Mouse (Mus musculus): ENCODE data around the gene 2810459M11Rik. TPM values are rescaled to one million over a fixed set of nuclear protein-coding genes. Genes with fewer than 3 reads are reported as not detected.

The 2810459M11Rik gene
- polyA plus RNA-seq, 1 experiment from 2014 or later = 0.48 TPM

DNA sequence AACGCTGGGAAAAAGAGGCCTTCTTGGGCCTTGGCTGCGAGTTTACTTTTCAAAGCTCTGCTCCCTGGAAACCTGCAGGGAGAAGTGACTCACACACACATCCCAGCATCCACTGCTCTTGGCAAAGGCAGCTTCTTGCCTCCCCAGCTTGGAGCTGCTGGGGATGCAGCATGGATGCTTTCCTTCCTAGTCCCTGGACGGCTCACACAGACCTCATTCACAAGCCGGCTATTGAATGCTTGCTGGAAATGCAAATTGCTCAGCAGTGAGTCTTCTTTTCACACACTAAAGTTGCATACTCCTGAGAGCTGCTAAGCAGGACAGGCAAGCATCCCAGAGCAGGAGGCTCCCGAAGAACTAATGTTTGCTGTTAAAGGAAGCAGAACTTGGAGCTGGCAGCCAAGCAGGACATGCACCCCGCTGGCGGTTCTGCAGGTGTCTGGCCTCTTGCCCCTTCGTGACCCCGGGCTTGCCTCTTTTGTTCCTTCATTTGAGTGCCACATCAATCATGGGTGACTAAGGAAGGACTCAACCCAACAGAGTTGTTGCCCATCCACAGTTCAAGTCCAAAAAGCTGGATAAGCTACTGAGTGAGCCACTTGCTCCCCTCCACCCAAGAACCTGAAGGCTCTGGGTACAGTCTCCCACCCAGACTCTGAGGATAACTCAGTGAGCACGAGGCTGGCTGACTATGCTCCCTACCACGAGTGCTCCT lies 13.2 kb upstream of the 2810459M11Rik start:
- 9% methylated on average over 11 of the region's 11 CpGs for WGBS
- ATAC-seq (ENCODE audit: low FRiP score, low read depth) = no peak
- no peak overlapping the region for H3K9ac ChIP-seq (replicated peaks)
- H3K4me1 ChIP-seq = peaks cover 8% of the 10 kb centered on the region; the same call in 1 of the 2 replicates
- H3K36me3 ChIP-seq = no peaks in the 10 kb centered on the region
- H3K27me3 ChIP-seq = no peaks in the 10 kb centered on the region
- no peak overlapping the region for H3K4me3 ChIP-seq
- no peaks in the 10 kb centered on the region for H3K9me3 ChIP-seq
- 0 out of 2 replicates have a peak overlapping the region, but pooled peaks have one; percentile 46 for H3K27ac ChIP-seq (replicated peaks)
- H3K4me2 ChIP-seq (replicated peaks) = no peak overlapping the region

DNA sequence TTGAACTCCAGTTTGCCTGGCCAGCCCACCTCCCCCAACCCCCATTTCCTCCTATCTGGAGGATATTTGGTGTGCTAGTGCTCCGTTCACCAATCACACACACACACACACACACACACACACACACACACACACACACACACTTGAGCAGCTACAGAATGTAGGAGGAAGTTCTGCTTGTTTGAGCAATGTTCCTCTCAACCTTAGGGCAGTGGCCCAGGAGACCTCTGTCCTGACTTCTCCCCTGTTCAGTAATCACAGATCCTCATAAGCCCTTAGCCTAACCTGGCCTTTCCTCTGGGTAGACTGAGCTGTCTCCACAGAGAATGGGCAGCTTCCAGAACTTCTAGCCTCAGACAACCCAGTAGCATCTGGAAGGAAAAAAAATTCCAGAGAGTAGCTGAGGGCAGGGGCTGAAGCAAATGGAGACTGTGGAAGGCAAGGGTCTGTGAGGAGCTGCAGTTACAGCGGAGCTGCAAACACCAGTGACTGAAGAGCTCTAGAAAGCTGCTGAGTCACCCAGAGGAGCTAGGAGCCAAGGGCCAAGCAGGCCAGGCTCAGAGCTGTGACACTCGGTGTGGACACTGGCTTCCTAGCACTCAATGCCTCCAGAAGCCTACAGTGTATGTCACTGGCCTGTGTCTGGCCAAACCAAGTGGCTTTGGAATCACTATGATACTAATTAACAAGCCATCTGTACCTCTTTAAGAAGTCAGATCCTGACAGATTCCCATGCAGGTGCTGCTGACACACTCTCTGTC lies 7.3 kb upstream of the 2810459M11Rik start:
- ATAC-seq (ENCODE audit: low FRiP score, low read depth) = no peak
- WGBS = 86% methylated on average over 3 of the region's 3 CpGs

DNA sequence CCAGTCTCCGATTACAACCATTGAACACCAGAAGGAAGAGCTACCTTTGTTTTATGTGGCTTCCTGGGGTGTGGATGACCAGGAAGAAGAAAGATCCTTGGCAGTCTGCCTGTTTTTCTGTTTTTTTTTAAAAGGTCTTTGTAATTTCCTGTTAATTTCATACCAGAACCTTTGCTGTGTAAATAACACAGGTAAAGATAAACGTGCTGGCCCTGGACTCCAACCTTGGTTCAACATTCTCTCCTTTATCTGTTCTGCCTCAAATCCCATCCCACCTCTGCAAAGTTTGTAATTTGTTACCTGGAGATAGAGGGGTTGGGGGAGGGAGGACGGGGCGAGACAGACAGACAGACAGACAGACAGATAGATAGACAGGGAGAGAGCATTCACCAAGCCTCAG lies 5.5 kb upstream of the 2810459M11Rik start:
- Histone ChIP-seq H3K9me3 (peaks cover 7% of the 10 kb centered on the region; the same call in 1 of the 2 replicates), H3K4me2 (replicated peaks) (no peak overlapping the region), H3K27me3 (peaks cover 22% of the 10 kb centered on the region), H3K36me3 (no peaks in the 10 kb centered on the region), H3K9ac (replicated peaks) (no peak overlapping the region), H3K27ac (replicated peaks) (no peak overlapping the region), H3K4me3 (no peak overlapping the region), H3K4me1 (no peaks in the 10 kb centered on the region)
- no peak for ATAC-seq (ENCODE audit: low FRiP score, low read depth)
- 60% methylated on average over 4 of the region's 4 CpGs for WGBS

More for the DNA sequence above, 7.3 kb upstream of the 2810459M11Rik start:
- Histone ChIP-seq H3K4me1 (no peaks in the 10 kb centered on the region), H3K9ac (replicated peaks) (no peak overlapping the region), H3K9me3 (peaks cover 7% of the 10 kb centered on the region; the same call in 1 of the 2 replicates), H3K4me2 (replicated peaks) (no peak overlapping the region), H3K27ac (replicated peaks) (no peak overlapping the region), H3K36me3 (no peaks in the 10 kb centered on the region), H3K4me3 (no peak overlapping the region), H3K27me3 (peaks cover 4% of the 10 kb centered on the region; the same call in 1 of the 2 replicates)

DNA sequence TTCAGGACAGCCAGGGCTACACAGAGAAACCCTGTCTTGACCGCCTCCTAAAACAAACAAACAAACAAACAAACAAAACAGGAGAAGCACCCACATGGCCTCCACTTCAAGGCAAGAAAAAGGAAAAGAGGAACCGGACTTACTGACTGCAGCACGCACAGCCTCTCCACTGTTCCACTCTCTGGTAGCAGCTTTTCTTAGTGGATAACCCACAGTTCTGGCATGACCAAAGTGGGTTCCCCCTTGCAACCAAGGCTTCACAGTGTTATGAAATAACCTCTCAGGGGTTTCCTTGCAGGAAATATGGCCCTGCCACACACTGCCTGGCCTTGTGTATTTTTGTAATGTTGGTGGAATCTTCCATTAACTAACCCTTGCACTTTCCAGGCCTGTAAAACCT lies 4.8 kb upstream of the 2810459M11Rik start:
- peaks cover 7% of the 10 kb centered on the region; the same call in 1 of the 2 replicates for H3K9me3 ChIP-seq
- H3K27me3 ChIP-seq = peaks cover 27% of the 10 kb centered on the region
- H3K4me3 ChIP-seq = no peak overlapping the region
- no peak overlapping the region for H3K9ac ChIP-seq (replicated peaks)
- H3K4me1 ChIP-seq = 0 out of 2 replicates have a peak, but pooled peaks cover 3% of the 10 kb centered on the region
- no peak overlapping the region for H3K27ac ChIP-seq (replicated peaks)
- WGBS = 85% methylated on average over 3 of the region's 3 CpGs
- no peaks in the 10 kb centered on the region for H3K36me3 ChIP-seq
- H3K4me2 ChIP-seq (replicated peaks) = no peak overlapping the region
- no peak for ATAC-seq (ENCODE audit: low FRiP score, low read depth)

DNA sequence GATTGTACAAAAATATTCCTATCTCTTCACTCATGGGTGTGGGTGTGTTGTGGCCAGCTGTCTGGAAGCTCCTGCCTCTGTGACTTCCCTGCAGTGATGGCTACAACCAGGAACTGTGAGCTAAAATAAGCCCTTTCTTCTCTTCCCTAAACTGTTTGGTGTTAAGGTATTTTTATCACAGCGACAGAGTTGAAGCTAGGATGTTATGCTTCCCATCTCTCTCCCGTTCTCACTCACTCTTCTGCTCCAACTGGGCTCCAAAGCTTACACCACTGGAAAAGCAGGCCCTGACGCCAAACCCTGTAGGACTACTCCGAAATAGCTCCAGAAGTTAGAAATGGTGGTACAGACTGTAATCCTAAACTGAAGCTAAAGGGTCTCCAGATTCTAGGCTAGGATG lies 607 bp upstream of the 2810459M11Rik start:
- H3K27me3 ChIP-seq = peaks cover 61% of the 10 kb centered on the region
- H3K27ac ChIP-seq (replicated peaks) = no peak overlapping the region
- H3K4me1 ChIP-seq = peaks cover 11% of the 10 kb centered on the region
- no peak overlapping the region for H3K9ac ChIP-seq (replicated peaks)
- 47% methylated on average over 4 of the region's 4 CpGs for WGBS
- no peak overlapping the region for H3K4me3 ChIP-seq
- no peak overlapping the region for H3K4me2 ChIP-seq (replicated peaks)
- no peak for ATAC-seq (ENCODE audit: low FRiP score, low read depth)
- H3K9me3 ChIP-seq = peaks cover 7% of the 10 kb centered on the region; the same call in 1 of the 2 replicates
- no peaks in the 10 kb centered on the region for H3K36me3 ChIP-seq

DNA sequence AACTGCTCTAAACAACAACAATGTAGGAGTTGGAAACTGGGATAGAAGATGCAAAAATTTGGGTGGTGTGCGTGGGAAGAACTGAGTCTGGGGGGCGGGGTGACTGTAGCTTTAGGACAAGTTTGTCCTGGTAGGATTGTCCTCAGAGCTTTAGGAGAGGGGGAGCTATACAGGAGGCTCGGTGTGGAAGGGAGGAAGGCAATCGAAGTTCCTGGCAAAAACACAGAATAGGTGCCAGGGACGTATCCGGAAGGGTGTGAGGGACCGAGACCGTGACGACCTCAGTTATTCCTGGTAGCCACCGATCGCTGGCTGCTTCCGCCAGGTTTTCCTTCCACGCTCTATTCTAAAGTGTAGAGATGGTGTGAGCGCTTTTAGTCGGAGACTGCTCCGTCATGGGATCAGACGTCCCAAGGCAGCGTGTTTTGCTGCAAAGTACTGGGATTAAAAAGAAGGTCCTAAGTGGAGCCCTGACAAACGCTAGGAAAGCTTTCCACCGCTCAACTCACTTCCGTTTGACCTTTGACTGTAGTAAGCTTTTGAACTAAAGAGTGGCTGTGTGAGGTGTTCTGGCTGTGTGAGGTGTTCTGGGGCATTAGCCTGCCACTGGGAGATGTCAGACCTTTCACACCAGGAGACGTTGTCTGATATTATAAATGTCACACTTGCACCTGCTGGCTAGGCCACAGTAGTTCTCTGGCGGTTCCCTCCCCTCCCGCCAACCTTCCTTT lies 1.3 kb downstream of the 2810459M11Rik start:
- 9% methylated on average over 24 of the region's 24 CpGs for WGBS
- H3K9ac ChIP-seq (replicated peaks) = no peak overlapping the region
- no peaks in the 10 kb centered on the region for H3K9me3 ChIP-seq
- ATAC-seq (ENCODE audit: low FRiP score, low read depth) = no peak
- peak overlapping the region; percentile 99 for H3K4me2 ChIP-seq (replicated peaks)
- peaks cover 11% of the 10 kb centered on the region for H3K4me1 ChIP-seq
- no peaks in the 10 kb centered on the region for H3K36me3 ChIP-seq
- H3K27me3 ChIP-seq = peaks cover 61% of the 10 kb centered on the region
- no peak overlapping the region for H3K27ac ChIP-seq (replicated peaks)
- peak overlapping the region; percentile 60; the same call in 1 of the 2 replicates for H3K4me3 ChIP-seq

DNA sequence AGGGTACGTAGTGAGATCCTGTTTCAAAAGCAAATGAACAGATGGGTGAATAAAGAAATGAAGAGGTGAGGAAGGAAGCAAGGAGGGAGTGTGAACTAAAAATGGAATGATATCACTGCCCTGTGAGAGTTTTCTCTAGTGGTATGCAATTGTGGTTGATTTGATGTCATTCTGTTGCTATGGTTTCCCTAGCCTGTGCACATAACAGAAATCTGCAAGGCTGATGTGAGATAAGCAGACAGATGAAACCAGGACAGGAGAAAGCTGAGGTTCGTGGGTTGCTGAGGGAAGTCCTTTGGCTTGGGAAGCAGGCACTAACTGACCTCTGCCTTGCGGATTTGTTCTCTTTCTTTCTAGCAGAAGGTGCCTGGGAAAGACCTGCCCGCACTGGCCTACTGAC lies 2.6 kb downstream of the 2810459M11Rik start:
- H3K4me3 ChIP-seq = no peak overlapping the region
- peaks cover 11% of the 10 kb centered on the region for H3K4me1 ChIP-seq
- WGBS = 82% methylated on average over 4 of the region's 4 CpGs
- no peak for ATAC-seq (ENCODE audit: low FRiP score, low read depth)
- H3K27me3 ChIP-seq = peaks cover 59% of the 10 kb centered on the region
- H3K9ac ChIP-seq (replicated peaks) = no peak overlapping the region
- no peak overlapping the region for H3K27ac ChIP-seq (replicated peaks)
- no peaks in the 10 kb centered on the region for H3K36me3 ChIP-seq
- no peak overlapping the region for H3K4me2 ChIP-seq (replicated peaks)
- no peaks in the 10 kb centered on the region for H3K9me3 ChIP-seq

DNA sequence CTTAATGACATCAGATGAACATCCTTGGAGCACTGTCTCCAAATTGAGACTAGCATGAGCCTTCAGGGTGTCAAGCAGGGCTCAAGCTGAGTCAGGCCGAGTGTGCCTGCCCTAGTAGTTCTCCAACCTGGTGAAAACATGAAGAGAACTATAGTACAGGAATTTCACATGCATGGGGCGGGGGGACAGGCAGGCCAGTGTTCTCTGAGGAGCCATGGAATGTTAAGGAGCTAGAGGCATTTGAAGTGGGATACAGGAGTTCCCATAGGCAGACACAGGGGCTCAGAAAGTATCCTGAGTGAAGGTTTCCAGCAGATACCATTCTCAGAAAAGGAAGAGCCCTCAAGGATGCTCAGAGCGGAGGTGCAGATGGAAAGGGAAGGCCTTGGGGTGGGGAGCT lies 3.1 kb downstream of the 2810459M11Rik start:
- Histone ChIP-seq H3K9me3 (no peaks in the 10 kb centered on the region), H3K4me1 (peaks cover 11% of the 10 kb centered on the region), H3K27ac (replicated peaks) (no peak overlapping the region), H3K9ac (replicated peaks) (no peak overlapping the region), H3K36me3 (no peaks in the 10 kb centered on the region), H3K4me3 (no peak overlapping the region), H3K4me2 (replicated peaks) (no peak overlapping the region), H3K27me3 (peaks cover 54% of the 10 kb centered on the region)
- ATAC-seq (ENCODE audit: low FRiP score, low read depth) = no peak
- 77% methylated on average over 3 of the region's 3 CpGs for WGBS

DNA sequence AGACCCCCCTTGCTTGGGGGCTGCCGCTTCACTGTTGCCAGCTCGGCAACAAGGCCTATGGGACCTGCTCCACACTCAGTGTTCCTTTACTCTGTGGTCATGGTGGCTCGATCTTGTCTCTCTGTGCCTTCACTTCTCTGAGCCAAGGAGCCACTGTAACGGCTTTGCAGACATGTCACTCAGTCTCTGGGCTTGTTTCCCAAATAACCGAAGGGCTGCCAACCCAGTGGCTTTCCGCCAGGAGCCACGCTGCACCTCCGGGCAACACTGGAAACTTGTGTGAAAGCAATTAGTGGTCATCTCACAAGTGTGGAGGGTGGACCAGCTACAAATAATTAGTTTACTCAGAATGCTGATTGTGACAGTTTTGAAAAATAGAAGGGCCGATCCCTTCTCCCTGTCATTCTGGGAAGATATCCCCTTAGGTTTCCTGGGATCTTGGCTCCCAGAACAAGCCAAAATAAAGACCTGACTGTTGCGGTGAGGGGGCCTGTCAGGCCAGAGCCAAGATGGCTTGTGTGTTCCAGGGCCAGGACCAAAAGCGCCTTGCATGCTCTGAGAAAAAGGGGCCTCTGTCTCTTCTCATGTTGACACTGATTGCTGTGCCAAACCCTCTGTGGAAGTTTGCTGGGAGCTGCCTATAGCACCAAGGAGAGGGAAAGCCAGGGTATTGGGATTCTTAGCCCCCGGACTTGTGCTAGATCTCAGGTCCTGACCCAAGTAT lies 7.7 kb downstream of the 2810459M11Rik start:
- 87% methylated on average over 12 of the region's 12 CpGs for WGBS
- Histone ChIP-seq H3K9ac (replicated peaks) (no peak overlapping the region), H3K27ac (replicated peaks) (no peak overlapping the region), H3K9me3 (no peaks in the 10 kb centered on the region), H3K4me1 (no peaks in the 10 kb centered on the region), H3K27me3 (peaks cover 9% of the 10 kb centered on the region), H3K4me2 (replicated peaks) (no peak overlapping the region), H3K4me3 (no peak overlapping the region), H3K36me3 (no peaks in the 10 kb centered on the region)
- ATAC-seq (ENCODE audit: low FRiP score, low read depth) = no peak

DNA sequence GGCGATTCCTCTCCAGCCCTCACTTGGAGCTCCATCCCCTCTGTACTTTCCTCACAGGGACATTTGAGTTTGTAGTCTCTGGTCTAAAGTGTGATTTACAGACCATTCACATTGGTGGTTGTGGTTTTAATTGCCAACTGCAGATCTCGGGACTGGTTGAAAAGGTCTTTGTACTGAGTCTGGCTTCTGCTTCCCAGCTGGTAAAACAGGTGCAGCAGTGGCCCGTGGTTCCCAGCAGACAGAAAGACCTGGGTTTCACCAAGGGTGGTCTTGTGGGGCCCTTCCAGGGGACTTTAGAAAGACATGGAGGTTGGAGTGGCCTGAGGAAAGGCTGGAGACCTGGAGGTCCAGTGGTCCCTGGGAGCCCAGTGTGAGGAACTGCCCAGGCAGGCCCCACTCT lies 9.3 kb downstream of the 2810459M11Rik start:
- ATAC-seq (ENCODE audit: low FRiP score, low read depth) = no peak
- Histone ChIP-seq H3K36me3 (no peaks in the 10 kb centered on the region), H3K4me3 (no peak overlapping the region), H3K4me1 (peaks cover 2% of the 10 kb centered on the region; the same call in 1 of the 2 replicates), H3K4me2 (replicated peaks) (no peak overlapping the region), H3K9me3 (no peaks in the 10 kb centered on the region), H3K9ac (replicated peaks) (no peak overlapping the region), H3K27ac (replicated peaks) (no peak overlapping the region), H3K27me3 (no peaks in the 10 kb centered on the region)
- 67% methylated on average over 3 of the region's 3 CpGs for WGBS

DNA sequence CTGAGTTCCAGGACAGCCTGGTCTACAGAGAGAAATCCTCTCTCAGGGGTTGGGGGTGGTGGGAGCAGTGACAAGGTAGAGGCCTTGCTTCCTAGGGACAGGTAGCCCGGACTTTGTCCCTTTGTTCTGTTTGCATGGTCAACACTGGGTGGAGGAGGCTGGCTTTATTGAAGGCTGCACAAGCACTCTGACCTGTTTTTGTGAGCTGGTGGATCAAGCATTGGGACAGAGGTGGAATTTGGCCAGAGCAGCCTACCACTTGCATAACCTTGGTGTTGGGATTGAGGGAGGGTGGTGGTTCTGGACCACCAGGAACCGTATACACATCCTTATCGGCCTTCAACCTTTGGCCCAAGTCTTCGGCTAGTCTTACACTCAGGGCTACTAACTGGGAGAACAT lies 10.6 kb downstream of the 2810459M11Rik start:
- no peaks in the 10 kb centered on the region for H3K9me3 ChIP-seq
- no peaks in the 10 kb centered on the region for H3K27me3 ChIP-seq
- no peak overlapping the region for H3K4me3 ChIP-seq
- WGBS = 88% methylated on average over 4 of the region's 4 CpGs
- ATAC-seq (ENCODE audit: low FRiP score, low read depth) = no peak
- no peaks in the 10 kb centered on the region for H3K36me3 ChIP-seq
- no peak overlapping the region for H3K4me2 ChIP-seq (replicated peaks)
- H3K9ac ChIP-seq (replicated peaks) = no peak overlapping the region
- H3K27ac ChIP-seq (replicated peaks) = no peak overlapping the region
- H3K4me1 ChIP-seq = peaks cover 2% of the 10 kb centered on the region; the same call in 1 of the 2 replicates

All from midbrain, embryonic 12.5 days (tissue).